Mouse (Mus musculus): Measurements from ENCODE around the gene U90926.

Gene U90926

GRCm38 (mm10) chr5:92215308-92215707 lies at the start of gene U90926:
Gene U90926, minus strand, starts transcription at chr5:92215408.
- no peak for DNase-seq

DNA sequence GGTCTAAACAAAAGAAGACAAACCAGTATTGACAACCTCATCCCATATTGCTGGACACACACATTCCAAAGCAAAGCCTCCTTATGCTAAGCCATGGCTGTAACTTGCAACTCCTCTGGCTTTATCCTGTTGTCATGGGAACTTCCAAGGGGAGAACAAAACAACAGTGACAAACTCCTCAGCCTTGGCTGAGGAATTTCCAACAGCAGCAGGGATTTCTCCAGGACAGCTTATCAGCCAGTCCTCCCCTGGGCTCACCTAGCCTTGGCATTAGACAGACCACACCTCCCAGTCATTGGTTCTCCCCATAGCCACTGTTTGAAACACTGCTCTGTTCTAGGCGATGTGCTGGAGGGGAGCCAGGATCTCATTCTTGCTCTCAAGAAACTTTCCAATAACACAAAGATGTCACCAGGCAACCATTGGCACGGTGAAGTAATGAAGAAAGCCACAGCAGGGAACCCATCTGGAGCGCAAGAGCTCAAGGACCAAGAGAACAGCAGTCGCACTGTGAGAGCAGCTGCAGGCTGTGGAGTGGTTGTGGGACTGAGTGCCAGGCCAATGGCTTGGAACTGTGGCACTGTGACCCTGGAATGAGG lies 48.7 kb upstream of the U90926 start:
- peak; percentile 56 for DNase-seq

DNA sequence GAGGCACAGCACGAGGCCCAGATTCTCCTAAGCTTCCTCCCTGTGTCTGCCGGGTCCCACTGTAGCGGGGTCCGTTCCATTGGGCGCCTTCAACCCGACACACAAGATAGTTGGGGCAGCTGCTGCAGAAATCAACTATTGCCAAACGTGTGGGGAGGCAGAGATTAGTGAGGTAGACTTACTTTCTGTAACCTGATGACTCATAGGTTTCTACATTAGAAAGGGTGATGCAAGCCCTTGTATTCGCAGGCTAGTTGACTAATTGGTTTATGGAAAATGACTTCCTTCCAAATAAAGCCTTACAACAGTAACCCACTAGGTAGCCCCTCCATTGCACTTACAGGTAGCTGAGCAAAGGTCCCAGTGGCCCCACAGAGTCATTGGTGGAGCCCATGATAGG lies 47.4 kb upstream of the U90926 start:
- DNase-seq = no peak

DNA sequence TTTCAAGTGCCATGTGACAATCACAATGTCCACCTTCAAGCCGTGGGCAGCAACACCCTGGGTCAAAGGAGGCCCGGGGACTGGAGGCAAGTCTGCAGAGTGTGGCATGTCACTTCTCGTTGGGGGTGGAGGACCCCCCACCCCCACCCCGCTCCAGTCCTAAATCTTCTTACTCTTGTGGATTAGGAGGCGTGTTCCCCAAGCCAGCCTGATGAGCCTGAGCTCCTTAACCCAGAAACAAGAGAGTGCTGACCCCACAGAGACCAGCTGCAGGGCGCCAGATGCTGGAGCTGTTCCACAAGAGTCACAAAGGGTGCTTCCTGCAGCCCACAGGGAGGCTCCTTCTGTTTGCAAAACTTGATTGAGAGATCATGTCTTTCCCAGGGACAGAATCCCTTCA lies 41.0 kb upstream of the U90926 start, which contains the start of gene Ppef2:
Gene Ppef2, minus strand, starts transcription at position 61 of the 400 bp plus-strand sequence.
- no peak for DNase-seq

GRCm38 (mm10) chr5:92254476-92254875 lies 39.3 kb upstream of the U90926 start:
- no peak for DNase-seq

GRCm38 (mm10) chr5:92252797-92253343 lies 37.7 kb upstream of the U90926 start:
- no peak for DNase-seq

GRCm38 (mm10) chr5:92252031-92252430 lies 36.8 kb upstream of the U90926 start:
- DNase-seq = no peak

DNA sequence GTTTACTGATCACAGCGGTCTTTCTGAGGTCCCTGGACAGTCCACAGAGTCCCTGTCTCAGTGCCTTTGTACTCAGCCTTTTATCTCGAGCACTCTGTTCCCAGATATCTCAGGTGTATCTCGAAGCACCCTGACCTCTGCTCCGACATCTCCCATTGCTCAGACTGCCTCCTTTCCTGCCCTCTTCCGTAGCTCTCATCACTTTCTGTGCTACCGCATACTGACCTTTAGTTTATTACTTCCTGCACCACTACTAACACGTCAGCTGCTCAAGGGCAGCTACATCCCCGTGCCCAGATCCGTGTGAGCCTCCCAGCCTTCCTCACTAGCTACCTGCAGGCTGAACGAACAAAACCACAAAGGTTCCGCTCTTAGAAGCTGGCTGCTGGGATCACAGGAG lies 33.4 kb upstream of the U90926 start:
- DNase-seq = no peak

DNA sequence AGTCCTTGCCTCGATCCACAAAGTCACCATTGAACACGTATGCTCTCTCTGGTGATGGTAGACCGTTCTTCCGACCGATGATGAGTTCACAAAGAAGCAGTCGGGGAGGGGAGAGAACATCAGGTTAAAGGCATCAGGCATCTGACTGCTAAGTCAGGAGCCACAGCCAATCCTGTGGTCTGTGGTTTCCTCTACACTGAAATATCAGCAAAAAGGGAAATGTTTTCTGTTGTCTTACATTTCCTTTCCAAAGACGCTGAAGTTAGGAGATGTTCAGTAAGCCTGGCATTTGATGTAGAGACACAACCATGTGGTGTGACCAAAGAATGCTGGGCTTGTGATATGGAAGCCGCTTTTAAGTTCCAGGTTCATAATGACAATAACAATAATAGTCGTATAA lies 30.3 kb upstream of the U90926 start:
- DNase-seq = no peak

- no peak for DNase-seq
These were observed 29.7 kb upstream of the U90926 start for GRCm38 (mm10) chr5:92244900-92245299.

- DNase-seq = no peak
These were observed 25.6 kb upstream of the U90926 start for GRCm38 (mm10) chr5:92240769-92241168.

GRCm38 (mm10) chr5:92239333-92240232 lies 24.4 kb upstream of the U90926 start:
- peak; percentile 50 for DNase-seq

DNA sequence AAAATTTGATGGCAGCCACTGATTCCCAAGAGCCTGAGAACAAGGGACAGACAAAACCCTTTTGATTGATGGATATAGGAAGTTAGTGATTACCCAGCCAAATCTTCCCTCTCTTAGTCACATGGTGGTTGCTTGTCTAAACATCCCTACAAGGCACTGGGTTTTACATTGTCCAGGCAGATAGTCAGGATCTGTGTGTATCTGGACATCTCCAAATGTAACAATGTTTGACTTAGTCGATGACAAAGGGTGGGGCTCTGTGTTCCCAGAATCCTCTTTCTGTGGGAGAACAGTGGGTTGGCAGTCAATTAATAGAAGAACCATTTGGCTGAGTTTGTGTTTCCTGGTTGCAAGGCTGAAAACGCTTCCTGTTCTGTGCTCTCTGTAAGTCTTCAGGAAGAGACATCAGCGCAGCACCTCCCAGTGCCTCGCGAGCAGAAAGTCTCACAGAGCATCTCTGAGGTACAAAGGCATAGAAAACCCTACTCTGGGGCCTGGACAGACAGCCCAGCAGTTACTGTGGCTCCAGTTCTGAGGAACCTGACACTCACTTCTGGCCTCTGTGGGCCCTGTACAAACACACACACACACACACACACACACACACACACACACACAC lies 19.8 kb upstream of the U90926 start:
- DNase-seq = no peak

DNA sequence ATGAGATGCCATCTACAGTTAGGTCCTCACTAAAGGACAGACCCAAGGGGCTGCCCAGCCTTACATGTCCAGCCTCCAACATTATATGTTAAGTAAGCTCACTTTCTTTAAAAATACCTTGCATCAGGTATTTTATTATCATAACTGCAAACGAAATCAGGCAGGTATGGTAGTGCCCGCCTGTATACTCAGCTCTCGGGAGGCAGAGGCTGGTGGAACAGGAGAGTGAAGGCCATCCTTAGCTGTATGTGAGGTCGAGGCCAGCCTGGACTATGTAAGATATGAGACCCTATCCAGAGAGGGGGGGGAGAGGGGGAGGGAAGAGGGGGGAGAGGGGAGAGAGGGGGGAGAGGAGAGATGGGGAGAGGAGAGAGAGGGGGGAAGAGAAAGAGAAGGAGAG lies 18.2 kb upstream of the U90926 start:
- no peak for DNase-seq

- DNase-seq = no peak
These were observed 16.6 kb upstream of the U90926 start for GRCm38 (mm10) chr5:92231836-92232235.

DNA sequence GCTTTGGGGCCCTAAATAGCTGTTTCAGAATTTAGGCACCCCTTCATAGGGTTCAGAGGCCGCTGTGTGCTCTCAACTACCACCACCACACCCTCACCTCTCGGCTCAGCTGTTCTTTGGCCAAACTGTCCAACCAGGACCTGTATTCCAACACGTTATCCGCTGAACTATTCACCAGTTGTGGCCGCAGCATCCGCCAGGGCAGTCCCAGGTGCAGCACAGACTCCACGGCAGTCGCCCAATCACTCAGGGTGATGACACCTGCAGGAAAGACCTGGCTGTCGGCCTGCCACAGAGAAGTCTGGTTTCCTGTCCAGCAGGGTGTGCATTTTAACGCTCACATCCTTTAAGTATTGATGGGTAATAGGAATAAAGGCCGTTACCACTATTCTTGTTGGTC lies 15.1 kb upstream of the U90926 start:
- DNase-seq = no peak

GRCm38 (mm10) chr5:92229514-92229913 lies 14.3 kb upstream of the U90926 start:
- DNase-seq = no peak

- no peak for DNase-seq
These were observed 13.6 kb upstream of the U90926 start for GRCm38 (mm10) chr5:92228776-92229175.

DNA sequence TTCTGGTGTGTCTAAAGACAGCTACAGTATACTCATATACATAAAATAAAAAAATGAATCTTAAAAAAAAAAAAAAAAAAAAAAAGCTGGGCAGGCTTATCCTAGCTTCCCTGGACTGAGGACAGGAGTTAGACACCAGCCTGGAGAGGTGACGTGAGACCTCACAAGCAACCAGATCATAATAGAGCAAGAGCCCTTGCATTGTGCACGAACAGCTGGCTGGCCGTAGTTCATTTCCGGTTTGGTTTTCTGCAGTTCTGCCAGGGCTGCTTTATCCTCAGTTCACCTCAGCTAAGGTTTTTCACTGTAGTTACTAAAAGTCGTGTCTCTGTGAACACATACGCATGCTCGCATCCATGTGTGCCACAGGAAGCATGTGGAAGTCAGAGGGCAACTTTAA lies 12.6 kb upstream of the U90926 start:
- DNase-seq = no peak

DNA sequence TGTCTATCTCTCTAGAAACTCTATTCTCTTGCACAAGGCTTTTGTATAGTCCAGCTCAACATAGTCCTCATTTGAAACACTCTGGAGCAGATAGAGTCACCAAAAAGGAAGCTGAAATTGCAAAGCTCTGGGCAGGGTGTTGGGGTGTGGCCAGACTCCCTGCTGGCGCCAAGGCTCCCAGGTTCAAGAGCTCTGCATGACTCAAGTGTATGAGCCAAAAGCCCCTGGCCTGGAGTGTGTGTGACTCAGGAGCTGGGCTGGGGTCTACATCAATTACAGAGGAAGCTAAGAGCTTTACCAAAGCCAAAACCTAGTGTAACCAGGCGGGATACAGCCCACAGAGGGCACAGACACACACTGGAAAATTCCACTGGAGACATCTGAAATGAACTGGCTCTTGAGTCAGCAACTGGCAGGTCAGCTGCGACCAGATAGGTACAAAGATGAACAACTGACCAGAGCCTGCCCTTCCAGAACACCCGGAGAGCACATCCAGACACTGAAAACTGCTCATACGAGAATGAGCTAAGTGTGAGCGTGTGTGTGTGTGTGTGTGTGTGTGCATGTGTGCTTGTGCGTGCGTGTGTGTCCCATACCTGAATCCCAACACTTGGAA lies 5.2 kb upstream of the U90926 start:
- DNase-seq = peak; percentile 12

DNA sequence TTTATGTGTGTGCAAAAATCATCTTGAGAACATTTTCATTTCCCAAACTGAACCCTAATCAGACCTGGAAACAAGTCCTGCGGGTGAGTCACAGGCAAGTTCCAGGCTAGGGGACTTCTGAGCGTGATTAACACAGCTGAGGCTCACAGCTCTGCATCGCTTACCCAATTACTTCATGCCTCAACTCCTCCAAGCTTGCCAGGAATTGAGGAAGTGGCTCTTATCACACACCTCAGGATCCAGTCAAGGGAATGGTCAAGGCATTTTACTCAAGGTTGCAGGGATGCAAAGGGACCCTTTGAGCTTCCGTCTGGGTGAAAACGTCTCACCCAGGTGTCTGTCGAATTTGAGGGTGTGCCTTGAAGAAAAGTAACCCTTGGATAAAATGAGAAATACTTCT lies 4.6 kb upstream of the U90926 start:
- no peak for DNase-seq

DNA sequence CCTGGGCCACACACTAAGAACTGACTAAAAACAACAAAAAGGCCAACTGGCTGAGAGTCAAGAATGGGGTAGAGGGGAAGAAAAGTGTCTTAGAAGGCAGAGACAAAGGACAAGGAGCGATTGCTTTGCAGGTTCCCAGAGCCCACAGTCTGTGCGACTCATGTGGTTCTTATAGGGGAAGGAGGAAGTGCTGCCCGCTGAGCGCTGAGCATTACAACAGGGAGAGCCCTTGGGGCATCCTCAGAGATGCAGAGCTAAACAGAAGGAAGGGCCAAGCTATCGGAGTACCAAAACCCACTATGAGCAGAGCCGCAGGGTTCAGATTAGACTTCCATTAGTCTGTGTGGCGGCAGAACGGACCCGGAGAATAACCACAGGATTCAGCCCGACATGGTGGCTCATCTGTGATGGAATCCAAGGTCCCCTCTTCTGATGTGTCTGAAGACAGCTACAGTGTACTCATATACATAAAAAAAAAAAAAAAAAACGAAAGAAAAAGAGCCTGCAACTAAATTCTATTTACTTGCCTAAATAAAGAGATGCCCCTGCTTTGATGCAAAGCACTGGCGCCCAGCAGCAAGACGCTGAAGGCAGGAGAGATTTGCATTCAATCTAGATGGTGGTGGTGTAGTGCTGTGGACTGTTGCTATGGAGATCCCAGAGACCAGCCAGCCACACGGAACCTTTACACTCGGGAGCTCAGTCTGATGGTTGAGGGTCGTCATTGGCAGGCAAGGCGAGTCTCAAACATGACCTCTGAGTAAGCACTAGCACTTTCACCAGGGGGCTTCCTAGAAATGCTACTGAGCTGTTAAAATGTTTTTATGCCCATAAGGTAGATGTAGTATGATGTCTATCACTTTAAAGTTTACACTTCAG lies 3.9 kb upstream of the U90926 start:
- DNase-seq = no peak

All from cerebellum, adult 11-12 months (tissue).